Mouse (Mus musculus) ovary, postnatal 36 days (tissue): ENCODE measurements around the gene Nudt1.

ENCODE experiments used
- DNase-seq: peaks from one replicate; pipeline ENCODE4 v3.0.0; 2022; ENCODE audit warnings: low spot score, mixed read lengths

Nudt1 gene

GRCm38 (mm10) chr5:140321042-140321755 lies at the start of gene Nudt1, which contains the start of gene Mad1l1:
TSS of gene Nudt1 (plus strand) at chr5:140321656.
TSS of gene Mad1l1 (minus strand) at chr5:140321552.
- DNase-seq: peak; percentile 94

GRCm38 (mm10) chr5:140276779-140277178 lies 44.7 kb upstream of the Nudt1 start:
- DNase-seq: no peak

GRCm38 (mm10) chr5:140280205-140280604 lies 41.3 kb upstream of the Nudt1 start:
- no peak for DNase-seq

GRCm38 (mm10) chr5:140282376-140282775 lies 39.1 kb upstream of the Nudt1 start:
- DNase-seq: peak; percentile 53

- DNase-seq: no peak
These were observed 38.6 kb upstream of the Nudt1 start for GRCm38 (mm10) chr5:140282900-140283299.

- DNase-seq: no peak
These were observed 37.4 kb upstream of the Nudt1 start for GRCm38 (mm10) chr5:140284011-140284410.

GRCm38 (mm10) chr5:140284761-140285160 lies 36.7 kb upstream of the Nudt1 start:
- no peak for DNase-seq

- no peak for DNase-seq
These were observed 33.2 kb upstream of the Nudt1 start for GRCm38 (mm10) chr5:140288287-140288686.

GRCm38 (mm10) chr5:140289161-140289560 lies 32.3 kb upstream of the Nudt1 start:
- no peak for DNase-seq

GRCm38 (mm10) chr5:140292152-140292551 lies 29.3 kb upstream of the Nudt1 start:
- DNase-seq: peak; percentile 25

- no peak for DNase-seq
These were observed 23.2 kb upstream of the Nudt1 start for GRCm38 (mm10) chr5:140298291-140298690.

GRCm38 (mm10) chr5:140306016-140306415 lies 15.4 kb upstream of the Nudt1 start:
- DNase-seq: no peak

GRCm38 (mm10) chr5:140307602-140308001 lies 13.9 kb upstream of the Nudt1 start:
- DNase-seq: no peak

GRCm38 (mm10) chr5:140316716-140317115 lies 4.7 kb upstream of the Nudt1 start:
- no peak for DNase-seq

GRCm38 (mm10) chr5:140321756-140322575 lies 510 bp downstream of the Nudt1 start:
- DNase-seq: no peak

GRCm38 (mm10) chr5:140324058-140324457 lies 2.6 kb downstream of the Nudt1 start:
- DNase-seq: no peak

GRCm38 (mm10) chr5:140331615-140332512 lies 10.4 kb downstream of the Nudt1 start, which contains the start of gene Mrm2:
TSS of gene Mrm2 (minus strand) at chr5:140331898.
- peak; percentile 85 for DNase-seq

GRCm38 (mm10) chr5:140332519-140332918 lies 11.1 kb downstream of the Nudt1 start:
- no peak for DNase-seq

GRCm38 (mm10) chr5:140333631-140334030 lies 12.2 kb downstream of the Nudt1 start:
- DNase-seq: no peak

- no peak for DNase-seq
These were observed 15.2 kb downstream of the Nudt1 start for GRCm38 (mm10) chr5:140336680-140337079.

GRCm38 (mm10) chr5:140338779-140339178 lies 17.3 kb downstream of the Nudt1 start:
- no peak for DNase-seq

- no peak for DNase-seq
These were observed 18.4 kb downstream of the Nudt1 start for GRCm38 (mm10) chr5:140339836-140340235.
